Mouse (Mus musculus) embryonic fibroblast, embryonic 13.5 days (primary cell): Measurements from ENCODE around the gene Zfp451.
"Not testable (repeated sequence)": the region's sequence is repeated elsewhere in the genome, so short reads cannot be mapped to it uniquely, and the experiment has no call there.

Source experiments
- CTCF ChIP-seq: IDR thresholded peaks from 2 replicates; pipeline ENCODE4 v1.5.1; 2011; ENCODE audit warnings: mild to moderate bottlenecking, control low read depth, low read length, moderate library complexity, borderline replicate concordance; ENCODE audit not compliant: insufficient read depth
- POLR2A ChIP-seq: IDR thresholded peaks from 2 replicates; pipeline ENCODE4 v1.6.1; 2011; ENCODE audit warnings: low read depth, mild to moderate bottlenecking, control low read depth, low read length, moderate library complexity

- not testable (repeated sequence) for TF ChIP-seq CTCF, POLR2A
Observed at GRCm38 (mm10) chr1:33838952-33839351, 24.6 kb upstream of the Zfp451 start.
